Mouse (Mus musculus) heart, adult 2 months (tissue): ENCODE results near the gene Slc26a1. TPM values are rescaled to one million over a fixed set of nuclear protein-coding genes. Genes with fewer than 3 reads are reported as not detected.

ENCODE experiments used
- DNase-seq, 2 experiments: peaks; one replicate each; pipeline ENCODE4 v3.0.0; 2021
- H3K27ac ChIP-seq: fragments of 200-600 bp; 2 replicates; pipeline ENCODE4 v1.8.1; 2022
- H3K27me3 ChIP-seq: fragments of 200-500 bp; 2 replicates; pipeline ENCODE4 v1.6.1; 2012; ENCODE audit warnings: mild to moderate bottlenecking, low read length, inconsistent platforms, mixed read lengths; ENCODE audit not compliant: control insufficient read depth, insufficient read depth
- H3K36me3 ChIP-seq: fragments of 200-500 bp; 2 replicates; pipeline ENCODE4 v1.6.1; 2012; ENCODE audit warnings: low read length, inconsistent platforms; ENCODE audit not compliant: control insufficient read depth, insufficient read depth
- H3K4me1 ChIP-seq: fragments of 200-500 bp; 2 replicates; pipeline ENCODE4 v1.6.1; 2011; ENCODE audit warnings: low read length; ENCODE audit not compliant: control insufficient read depth, insufficient read depth
- H3K4me3 ChIP-seq: fragments of 200-600 bp; 2 replicates; pipeline ENCODE4 v1.8.1; 2022
- H3K79me2 ChIP-seq: fragments of 200-500 bp; replicated peaks from 2 replicates; pipeline ENCODE4 v1.6.1; 2012; ENCODE audit warnings: mild to moderate bottlenecking, inconsistent platforms, low read length, moderate library complexity, mixed read lengths; ENCODE audit not compliant: control insufficient read depth, insufficient read depth
- H3K9ac ChIP-seq: fragments of 200-500 bp; 2 replicates; pipeline ENCODE4 v1.6.1; 2012; ENCODE audit warnings: low read depth, mild to moderate bottlenecking, control low read depth, inconsistent platforms, low read length, mixed read lengths
- CTCF ChIP-seq: fragments of 200-600 bp; IDR thresholded peaks from 2 replicates; pipeline ENCODE4 v1.8.1; 2022; ENCODE audit warnings: antibody characterized with exemption, mild to moderate bottlenecking, moderate library complexity
- EP300 ChIP-seq: fragments of 200-500 bp; IDR thresholded peaks from 2 replicates; pipeline ENCODE4 v1.6.1; 2011; ENCODE audit warnings: low read depth, low read length, control low read depth; ENCODE audit not compliant: insufficient read depth
- POLR2A ChIP-seq: fragments of 200-500 bp; IDR thresholded peaks from 2 replicates; pipeline ENCODE4 v1.6.1; 2011; ENCODE audit warnings: mild to moderate bottlenecking, low read depth, low read length, control low read depth; ENCODE audit not compliant: insufficient read depth
- WGBS: fragments of 180-500 bp; shearing (Covaris S2); methylation state at CpG from one replicate; pipeline ENCODE4 v1.1.7; 2018; 5-methylcytosine and 5-hydroxymethylcytosine counted together
- intact Hi-C: fragments of 180-260 bp; cut with DNase I; formaldehyde crosslinking; loops from one replicate; pipeline ENCODE4 v1.15.1; 2025
- polyA plus RNA-seq: library from polyadenylated mRNA; depleted of rRNA; stranded (reverse); fragments of >200 nt; gene quantifications from 2 replicates; pipeline ENCODE4 v1.2.3, GENCODE M21; 2012
- total RNA-seq, 2 experiments: library from RNA; stranded (reverse); gene quantifications; 2 replicates each; pipeline ENCODE4 v1.2.3; 2021

Gene Slc26a1
- total and polyA plus RNA-seq, 3 experiments: 0.06 TPM; not detected in 2

- H3K36me3 ChIP-seq: no peaks in the 10 kb centered on the region
- no peaks in the 10 kb centered on the region for H3K79me2 ChIP-seq
- no peak overlapping the region for H3K9ac ChIP-seq
- no peak for TF ChIP-seq POLR2A
- TF ChIP-seq CTCF: no peak
- TF ChIP-seq EP300: no peak
- H3K4me1 ChIP-seq: peaks cover 4% of the 10 kb centered on the region
- intact Hi-C loops: no loop called here
- no peak for DNase-seq
- no peak overlapping the region for H3K4me3 ChIP-seq
- no peaks in the 10 kb centered on the region for H3K27me3 ChIP-seq
- no peak overlapping the region for H3K27ac ChIP-seq
Measured at GRCm38 (mm10) chr5:108713691-108714090, 38.3 kb upstream of the Slc26a1 start.

DNA sequence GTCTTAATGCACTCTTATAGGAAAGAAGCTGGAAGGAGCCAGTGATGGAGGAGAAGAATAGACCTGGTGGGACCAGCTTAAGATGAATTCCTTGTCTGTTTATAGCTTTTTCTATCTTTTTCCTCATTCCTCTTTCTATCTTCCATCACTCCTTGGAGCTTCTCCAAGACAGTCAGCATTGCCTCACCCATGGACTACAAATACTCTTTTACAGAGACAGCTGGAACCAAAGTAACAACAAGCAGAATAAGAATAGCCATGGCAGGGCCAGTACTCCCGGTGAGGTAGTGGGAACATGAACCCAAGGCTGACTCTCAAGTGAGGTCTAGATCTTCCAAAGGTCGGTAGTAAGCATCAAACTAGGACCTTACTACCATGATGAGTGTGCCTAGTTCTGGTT, 37.7 kb upstream of the Slc26a1 start:
- no peaks in the 10 kb centered on the region for H3K79me2 ChIP-seq
- WGBS: 68% methylated on average over 2 of the region's 2 CpGs
- H3K9ac ChIP-seq: no peak overlapping the region

DNA sequence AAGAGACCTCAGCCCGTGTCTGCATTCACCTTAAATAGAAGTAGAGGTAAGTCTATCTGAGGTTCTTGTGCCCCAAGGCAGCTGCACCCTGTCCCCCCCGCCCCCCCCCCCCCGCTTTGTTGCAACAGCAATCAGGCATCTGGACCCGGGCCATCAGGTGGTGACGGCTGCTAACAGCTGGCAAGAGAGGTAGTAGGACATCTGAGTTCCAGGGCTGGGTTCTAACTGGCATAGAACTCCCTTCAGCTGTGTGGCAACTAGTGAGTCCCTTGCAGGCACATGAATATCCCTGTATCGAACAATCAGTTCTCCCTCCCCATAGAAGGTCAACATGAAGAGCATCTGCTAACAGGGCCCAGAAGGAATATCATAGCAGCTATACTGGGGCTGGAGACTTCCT, 36.6 kb upstream of the Slc26a1 start:
- no peak for TF ChIP-seq POLR2A
- TF ChIP-seq EP300: no peak
- DNase-seq: no peak
- Histone ChIP-seq H3K36me3 (no peaks in the 10 kb centered on the region), H3K27ac (no peak overlapping the region), H3K4me3 (no peak overlapping the region), H3K4me1 (peaks cover 4% of the 10 kb centered on the region), H3K79me2 (no peaks in the 10 kb centered on the region), H3K27me3 (no peaks in the 10 kb centered on the region), H3K9ac (no peak overlapping the region)
- intact Hi-C loops: no loop called here
- WGBS: 83% methylated on average over 6 of the region's 6 CpGs

More for the DNA sequence above, 37.7 kb upstream of the Slc26a1 start:
- intact Hi-C loops: no loop called here
- Histone ChIP-seq H3K36me3 (no peaks in the 10 kb centered on the region), H3K27ac (no peak overlapping the region), H3K4me3 (no peak overlapping the region), H3K4me1 (peaks cover 4% of the 10 kb centered on the region), H3K27me3 (no peaks in the 10 kb centered on the region)
- DNase-seq: no peak
- TF ChIP-seq EP300 (no peak), POLR2A (no peak), CTCF (no peak)

- DNase-seq: no peak
- Histone ChIP-seq H3K4me3 (no peak overlapping the region), H3K79me2 (no peaks in the 10 kb centered on the region), H3K27me3 (no peaks in the 10 kb centered on the region), H3K4me1 (peaks cover 3% of the 10 kb centered on the region), H3K27ac (no peak overlapping the region), H3K36me3 (no peaks in the 10 kb centered on the region), H3K9ac (no peak overlapping the region)
- 37% methylated on average over 6 of the region's 6 CpGs for WGBS
- no peak for TF ChIP-seq POLR2A
- intact Hi-C loops: no loop called here
Measured at GRCm38 (mm10) chr5:108708981-108709731, 33.8 kb upstream of the Slc26a1 start.

GRCm38 (mm10) chr5:108708419-108708818, 33.0 kb upstream of the Slc26a1 start:
- Histone ChIP-seq H3K9ac (no peak overlapping the region), H3K79me2 (no peaks in the 10 kb centered on the region), H3K4me3 (no peak overlapping the region), H3K4me1 (no peaks in the 10 kb centered on the region), H3K27ac (no peak overlapping the region), H3K27me3 (no peaks in the 10 kb centered on the region), H3K36me3 (no peaks in the 10 kb centered on the region)
- DNase-seq: no peak
- intact Hi-C loops: no loop called here
- no peak for TF ChIP-seq CTCF
- TF ChIP-seq EP300: no peak
- TF ChIP-seq POLR2A: no peak
- WGBS: 94% methylated on average over 1 of the region's 1 CpGs

DNA sequence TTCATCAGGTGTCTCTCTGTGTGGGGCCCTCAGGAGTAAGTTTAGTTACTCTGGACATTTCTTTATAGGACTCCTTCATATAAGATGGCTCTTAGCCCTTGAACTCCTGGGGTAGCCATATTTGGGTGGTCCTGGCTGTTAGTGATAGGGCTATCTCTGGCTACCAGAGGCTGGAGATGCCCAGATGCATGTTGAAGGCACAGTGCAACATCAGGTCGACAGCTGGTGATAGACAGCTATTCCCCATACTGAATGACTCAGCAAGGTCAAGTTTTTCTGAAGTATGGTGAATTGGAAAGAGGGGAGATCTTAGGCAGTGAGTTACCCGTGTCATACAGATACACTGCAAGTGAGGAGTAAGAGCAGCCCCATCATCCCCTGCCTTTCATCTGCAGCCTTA, 32.4 kb upstream of the Slc26a1 start:
- Histone ChIP-seq H3K79me2 (no peaks in the 10 kb centered on the region), H3K4me1 (no peaks in the 10 kb centered on the region), H3K9ac (no peak overlapping the region), H3K27me3 (no peaks in the 10 kb centered on the region), H3K27ac (no peak overlapping the region), H3K4me3 (no peak overlapping the region), H3K36me3 (no peaks in the 10 kb centered on the region)
- intact Hi-C loops: no loop called here
- 75% methylated on average over 2 of the region's 2 CpGs for WGBS
- DNase-seq: no peak
- no peak for TF ChIP-seq CTCF
- no peak for TF ChIP-seq EP300
- TF ChIP-seq POLR2A: no peak
